Mouse (Mus musculus) spleen, postnatal 36 days (tissue): ENCODE measurements around the gene Lrrc25.
A peak's percentile ranks its signal among the peaks of the same experiment; 100 is the strongest.
"Not testable (repeated sequence)": the region's sequence is repeated elsewhere in the genome, so short reads cannot be mapped to it uniquely, and the experiment has no call there.

Experiments
- DNase-seq, 2 experiments: peaks; one replicate each; pipeline ENCODE4 v3.0.0; 2022; ENCODE audit warnings: low spot score in 2 of 2, mixed read lengths in 1 of 2

Gene Lrrc25

DNA sequence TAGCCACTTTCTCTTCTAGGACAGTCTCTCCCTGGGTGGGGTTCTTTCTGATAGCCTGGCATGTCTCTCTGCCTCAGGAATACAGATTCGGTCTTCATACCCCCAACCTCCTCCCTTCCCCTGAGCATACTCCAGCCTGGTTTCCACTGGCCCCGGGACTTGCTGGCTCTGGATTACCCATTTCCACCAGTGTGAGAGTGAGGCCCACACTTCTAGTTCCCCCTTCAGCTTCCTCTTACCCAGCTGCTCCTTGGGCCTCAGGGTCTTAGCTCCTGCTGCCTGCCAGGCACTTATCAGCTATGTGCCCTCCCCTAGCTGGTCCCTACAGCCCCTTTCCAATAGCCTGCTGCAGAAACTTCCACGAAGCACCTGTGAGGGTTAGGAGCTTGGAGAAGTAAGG, at the start of gene Lrrc25:
Gene Lrrc25, plus strand, starts transcription at position 262 of the 400 bp plus-strand sequence.
- peak; percentile 47 to 57 for DNase-seq

DNA sequence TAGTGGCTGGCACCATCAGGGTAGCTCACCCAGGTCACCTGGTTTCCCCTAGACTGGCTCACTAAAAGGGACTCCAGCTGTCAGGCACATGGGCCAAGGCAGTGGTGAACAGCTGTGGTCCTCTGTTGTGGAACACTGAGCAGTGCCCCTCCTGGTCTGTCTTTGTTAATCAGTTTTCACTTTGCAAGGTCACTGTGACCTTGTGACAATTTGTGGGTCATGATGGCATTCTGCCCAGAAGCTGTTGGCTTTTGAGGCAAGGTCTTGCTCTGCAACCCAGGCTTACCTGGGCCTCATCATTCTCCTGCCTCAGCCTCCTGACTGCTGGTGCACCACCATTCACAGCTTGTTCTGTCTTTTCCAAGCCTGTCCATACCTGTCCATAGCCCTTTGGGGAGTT, 45.6 kb upstream of the Lrrc25 start:
- DNase-seq: no peak

DNA sequence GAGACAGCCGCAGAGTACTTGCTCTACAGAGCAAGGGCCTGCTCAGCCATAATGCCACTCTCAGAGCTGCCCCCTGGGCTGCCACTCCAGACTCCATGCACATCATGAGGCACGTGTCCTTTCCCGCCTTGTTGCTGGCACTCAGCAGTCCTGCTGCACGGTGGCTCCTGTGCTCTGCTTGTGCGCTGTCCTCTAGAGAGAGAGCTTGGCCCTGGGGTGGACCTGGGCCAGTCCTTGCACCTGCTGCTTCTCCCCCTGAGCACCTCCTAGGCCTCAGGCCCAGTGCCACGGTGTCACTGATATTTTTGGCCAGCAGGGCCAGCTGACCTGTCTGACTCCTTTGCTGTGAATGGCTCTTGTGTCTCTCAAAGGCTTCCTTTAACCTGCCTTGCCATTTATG, 45.0 kb upstream of the Lrrc25 start:
- DNase-seq: no peak

DNA sequence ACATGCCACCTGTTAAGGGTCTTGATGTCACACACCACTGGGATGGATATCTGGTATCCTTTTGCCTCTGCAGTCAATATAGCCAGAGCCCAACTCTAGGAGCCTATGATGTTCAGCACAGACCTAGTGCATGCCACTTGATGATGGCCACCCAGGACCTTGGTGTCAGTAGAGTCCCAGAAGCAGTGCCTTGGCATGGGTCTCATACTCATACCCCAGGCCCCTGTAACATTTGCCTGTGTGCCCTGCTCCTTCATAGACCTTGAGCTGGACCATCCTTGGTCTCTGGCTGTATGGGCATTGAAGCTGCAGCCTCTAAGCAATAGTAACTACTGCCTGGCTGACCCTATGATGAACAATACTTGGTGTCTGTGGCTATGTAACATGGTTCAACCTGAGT, 41.7 kb upstream of the Lrrc25 start:
- DNase-seq: no peak

DNA sequence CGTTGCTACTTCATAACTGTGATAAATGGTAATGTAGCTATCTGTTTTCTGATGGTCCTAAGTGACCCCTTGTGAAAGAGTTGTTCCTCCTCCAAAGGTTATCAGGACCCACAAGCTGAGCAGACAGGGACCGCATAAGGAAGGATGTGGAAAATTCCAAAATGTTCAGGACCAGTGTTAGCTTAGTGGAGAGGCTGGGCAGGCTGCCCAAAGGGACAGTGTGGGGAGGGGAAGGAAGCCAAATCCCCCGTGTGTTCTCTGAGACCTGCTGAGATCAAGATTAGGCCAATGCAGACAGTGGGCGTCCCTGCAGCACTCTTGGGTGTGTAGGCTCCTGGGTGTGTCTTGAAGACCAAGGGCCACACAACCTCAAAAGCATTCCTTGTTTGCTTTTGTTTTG, 41.0 kb upstream of the Lrrc25 start:
- DNase-seq: no peak

DNA sequence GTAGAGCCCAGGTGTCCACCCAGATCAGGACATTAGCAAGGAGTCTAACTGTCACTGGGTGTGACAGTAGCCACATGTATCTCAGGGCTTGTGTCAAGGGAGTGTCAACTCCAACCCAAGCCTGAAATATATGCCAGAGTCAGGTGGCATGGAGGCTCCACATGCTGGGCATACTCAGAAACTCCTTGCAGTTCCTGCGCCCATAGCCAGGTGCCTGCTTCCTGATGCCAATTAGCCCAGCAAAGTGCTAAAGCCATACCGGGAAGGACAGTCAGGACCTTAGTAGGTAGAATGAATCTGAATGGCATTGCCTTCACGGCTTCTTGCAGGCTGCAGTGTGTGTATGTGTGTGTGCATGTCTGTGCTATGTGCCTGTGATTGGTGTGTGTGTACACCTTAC, 38.7 kb upstream of the Lrrc25 start:
- DNase-seq: no peak

DNA sequence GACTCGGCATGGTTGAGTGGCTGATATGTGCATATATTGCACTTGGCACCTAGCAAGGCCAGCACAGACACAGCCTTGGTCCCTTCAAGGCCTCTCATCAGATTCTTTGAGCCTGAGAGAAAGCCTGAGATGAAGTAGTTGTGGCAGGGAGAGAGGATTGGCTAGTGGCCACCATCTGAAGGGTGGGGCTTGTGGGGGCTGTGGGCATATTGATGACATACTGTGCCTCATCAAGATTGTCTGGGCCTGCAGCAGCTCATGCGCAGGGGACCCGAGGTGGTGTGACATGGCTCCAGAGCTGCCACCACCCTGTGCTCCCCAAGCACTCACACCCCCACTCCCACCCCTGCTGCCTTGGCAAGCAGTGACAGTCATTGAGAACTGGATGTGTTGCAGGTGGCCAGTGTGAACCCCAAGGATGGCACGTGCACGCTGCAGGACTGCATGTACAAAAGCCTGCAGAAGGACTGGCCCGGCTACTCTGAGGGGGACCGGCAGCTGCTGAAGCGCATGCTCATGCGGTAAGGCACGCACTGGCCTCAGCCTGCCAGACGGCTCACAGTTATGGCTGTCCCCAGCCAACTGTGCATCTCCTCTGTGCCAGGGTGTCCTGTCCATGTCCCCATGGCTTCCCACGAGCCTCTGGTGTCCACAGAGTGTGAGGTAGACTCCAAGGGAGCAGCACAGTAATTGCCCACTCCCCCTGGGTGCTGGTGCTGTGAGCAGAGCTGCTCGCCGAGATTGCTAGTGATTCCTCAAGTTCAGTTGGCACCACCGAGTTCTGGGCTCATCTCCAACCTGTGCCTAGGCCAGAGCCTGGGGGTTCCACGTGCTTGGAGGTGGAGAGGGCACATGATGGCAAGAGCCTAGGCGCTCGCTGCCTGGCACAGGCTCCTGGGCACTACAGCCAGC, 32.2 kb upstream of the Lrrc25 start:
- no peak for DNase-seq

DNA sequence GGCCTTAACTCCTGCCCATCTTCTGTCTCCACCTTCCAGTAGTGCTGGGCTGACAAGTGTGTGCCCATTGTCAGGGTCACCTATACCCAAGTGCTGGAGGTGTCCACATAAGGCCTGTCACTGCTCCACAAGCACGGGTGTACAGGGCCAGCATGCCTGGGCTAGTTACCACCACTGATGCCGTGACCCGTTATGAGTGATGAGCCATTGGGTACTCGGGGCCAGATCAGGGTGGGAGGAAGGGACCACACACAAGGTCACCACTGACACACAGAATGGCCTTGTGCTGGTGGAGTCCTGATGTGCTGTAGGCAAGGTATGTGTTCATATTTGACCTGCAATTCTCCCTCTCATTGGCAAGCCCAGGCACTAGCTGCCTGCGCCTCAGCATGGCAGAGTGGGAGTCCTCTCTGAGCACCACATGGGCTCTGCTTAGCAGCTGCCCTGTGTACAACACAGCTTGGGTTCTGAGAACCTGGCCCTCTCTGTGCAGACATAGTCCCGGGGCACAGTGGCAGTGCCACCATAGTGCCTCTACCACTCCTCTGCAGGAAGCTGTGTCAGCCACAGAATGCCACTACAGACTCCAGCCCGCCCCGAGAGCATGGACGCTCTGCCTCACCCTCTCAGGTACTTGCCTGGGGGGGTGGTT, 31.2 kb upstream of the Lrrc25 start:
- DNase-seq: no peak

DNA sequence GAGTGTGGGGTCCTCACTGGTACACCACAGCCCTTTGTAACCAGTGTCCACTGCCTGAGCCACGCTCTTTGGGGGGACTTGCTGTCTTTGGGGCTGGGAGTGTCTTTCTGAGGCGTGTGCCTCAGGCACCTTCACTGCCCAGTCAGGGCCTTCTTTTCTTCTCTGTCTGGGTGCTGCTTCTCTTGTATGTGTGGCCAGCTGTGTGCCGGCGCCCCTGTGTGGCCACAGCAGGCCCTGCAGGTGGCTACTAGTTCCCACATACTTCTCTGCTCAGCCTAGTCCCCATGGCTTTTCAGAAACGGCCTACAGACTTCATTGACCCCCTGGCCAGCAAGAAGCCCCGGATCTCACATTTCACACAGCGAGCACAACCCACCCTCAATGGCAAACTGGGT, 30.7 kb upstream of the Lrrc25 start:
- DNase-seq: peak; percentile 53 to 54

DNA sequence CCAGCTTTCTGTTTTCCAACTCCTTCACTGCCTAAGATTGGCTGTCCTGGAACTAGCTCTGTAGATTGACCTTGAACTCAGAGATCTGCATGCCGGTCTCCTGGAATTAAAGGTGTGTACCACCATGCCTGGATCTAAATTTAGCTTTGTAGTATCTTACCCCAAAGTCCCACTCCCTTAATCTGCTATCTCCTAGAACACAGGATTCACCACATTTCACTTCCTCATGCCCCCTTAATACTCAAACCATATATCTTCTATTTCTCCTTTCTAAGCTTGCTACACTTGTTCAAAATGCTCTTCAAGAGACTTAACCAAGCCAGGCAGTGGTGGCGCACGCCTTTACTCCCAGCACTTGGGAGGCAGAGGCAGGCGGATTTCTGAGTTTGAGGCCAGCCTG, 28.0 kb upstream of the Lrrc25 start:
- DNase-seq: not testable (repeated sequence)

DNA sequence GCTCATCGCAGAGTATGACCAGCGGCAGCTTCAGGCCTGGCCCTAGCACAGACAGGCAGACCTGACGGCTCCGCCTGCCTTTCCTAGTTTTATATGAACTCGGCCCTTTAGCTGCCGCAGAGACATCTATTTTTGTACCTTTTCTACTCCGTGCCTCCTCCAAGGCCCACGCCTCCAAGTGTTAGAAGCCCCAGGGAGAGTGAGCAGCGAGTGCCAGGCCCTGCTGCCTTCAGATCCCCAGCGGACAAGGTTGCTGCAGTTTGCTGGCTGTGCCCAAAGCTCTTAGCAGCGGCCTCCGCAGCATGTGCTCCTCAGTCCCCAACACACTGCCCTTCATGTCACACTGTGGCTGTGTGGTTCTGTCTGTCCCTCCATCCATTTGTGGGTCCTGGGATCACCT, 24.4 kb upstream of the Lrrc25 start:
- no peak for DNase-seq

DNA sequence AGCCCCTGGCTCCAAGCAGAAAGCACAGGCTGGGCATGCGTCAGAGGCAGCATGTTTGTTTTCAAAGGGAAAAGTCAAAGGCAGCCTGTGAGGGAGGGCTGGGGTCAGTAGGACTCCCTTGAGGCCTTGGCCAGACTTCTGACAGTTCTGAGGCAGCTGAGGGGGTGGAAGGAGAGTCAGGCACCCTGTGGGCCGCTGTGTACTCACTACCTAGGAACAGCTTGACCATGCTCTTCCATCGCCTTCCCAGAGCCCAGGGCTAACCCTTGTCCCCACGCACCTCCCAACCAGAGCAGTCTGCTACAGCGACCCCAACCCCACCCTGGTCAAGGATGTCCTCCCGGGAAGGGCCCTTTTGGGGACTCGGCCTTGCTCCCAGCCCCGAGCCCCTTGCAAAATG, 22.8 kb upstream of the Lrrc25 start:
- DNase-seq: no peak

DNA sequence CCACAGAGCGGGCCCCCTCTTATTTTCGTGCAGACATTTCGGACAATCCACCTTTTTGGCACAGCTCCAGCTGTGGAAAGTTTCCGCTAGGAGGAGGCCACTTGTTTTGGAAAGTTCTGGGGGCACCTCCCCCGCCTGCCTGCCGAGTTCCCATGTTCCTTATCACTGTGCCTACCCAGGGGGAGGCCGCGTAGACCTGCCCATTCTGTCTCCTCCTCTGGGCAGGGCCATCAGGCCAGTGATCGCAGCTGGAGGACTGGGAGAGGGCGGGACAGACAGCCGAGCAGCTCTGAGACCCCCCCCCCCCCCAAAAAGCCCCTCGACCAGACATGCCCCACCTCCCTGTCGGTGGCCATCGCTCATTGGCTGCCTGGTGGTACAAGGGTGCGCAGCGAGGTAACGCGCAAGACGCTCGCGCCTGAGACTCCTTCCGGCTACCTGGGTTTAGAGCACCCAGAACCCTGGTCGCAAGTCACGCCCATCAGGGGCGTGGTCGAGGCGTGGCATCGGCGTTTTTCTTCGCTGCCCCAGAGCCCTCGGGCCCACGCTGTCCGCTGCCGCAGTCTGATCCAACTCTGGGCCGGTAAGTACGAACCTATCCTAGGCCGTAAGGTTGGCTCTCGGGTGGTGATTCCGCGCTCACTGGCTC, 21.9 kb upstream of the Lrrc25 start, which contains the start of gene Isyna1:
Gene Isyna1, plus strand, starts transcription at position 413 of the 649 bp plus-strand sequence.
- peak; percentile 92 to 93 for DNase-seq

DNA sequence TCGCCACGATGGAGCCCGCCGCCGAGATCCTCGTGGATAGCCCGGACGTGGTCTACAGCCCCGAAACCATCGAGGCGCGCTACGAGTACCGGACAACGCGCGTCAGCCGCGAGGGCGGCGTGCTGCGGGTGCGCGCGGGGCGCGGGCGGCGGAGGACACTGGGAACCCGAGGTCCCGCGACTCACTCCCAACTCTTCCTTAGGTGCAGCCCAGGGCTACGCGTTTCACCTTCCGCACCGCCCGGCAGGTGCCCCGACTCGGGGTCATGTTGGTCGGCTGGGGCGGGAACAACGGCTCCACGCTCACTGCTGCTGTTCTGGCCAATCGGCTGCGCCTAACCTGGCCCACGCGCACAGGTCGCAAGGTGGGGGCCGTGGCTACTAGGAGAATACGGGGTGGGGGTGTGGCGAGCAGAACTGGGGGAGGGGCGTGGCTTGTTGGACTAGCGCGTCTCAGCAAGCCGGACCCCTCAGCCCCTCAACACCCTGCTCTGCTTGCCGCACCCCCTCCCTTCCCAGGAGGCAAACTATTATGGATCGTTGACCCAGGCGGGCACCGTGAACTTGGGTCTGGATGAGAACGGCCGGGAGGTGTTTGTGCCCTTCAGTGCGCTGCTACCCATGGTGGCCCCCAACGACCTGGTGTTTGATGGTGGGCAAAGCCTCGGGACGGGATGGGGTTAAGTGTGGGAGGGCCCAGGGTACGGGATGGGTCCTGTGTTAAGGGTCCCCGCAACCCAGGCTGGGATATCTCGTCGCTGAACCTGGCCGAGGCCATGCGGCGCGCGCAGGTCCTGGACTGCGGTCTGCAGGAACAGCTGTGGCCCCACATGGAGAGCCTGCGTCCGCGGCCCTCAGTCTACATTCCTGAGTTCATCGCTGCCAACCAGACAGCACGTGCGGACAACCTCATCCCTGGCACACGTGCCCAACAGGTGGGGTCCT, 21.1 kb upstream of the Lrrc25 start:
- peak; percentile 44 to 46 for DNase-seq

DNA sequence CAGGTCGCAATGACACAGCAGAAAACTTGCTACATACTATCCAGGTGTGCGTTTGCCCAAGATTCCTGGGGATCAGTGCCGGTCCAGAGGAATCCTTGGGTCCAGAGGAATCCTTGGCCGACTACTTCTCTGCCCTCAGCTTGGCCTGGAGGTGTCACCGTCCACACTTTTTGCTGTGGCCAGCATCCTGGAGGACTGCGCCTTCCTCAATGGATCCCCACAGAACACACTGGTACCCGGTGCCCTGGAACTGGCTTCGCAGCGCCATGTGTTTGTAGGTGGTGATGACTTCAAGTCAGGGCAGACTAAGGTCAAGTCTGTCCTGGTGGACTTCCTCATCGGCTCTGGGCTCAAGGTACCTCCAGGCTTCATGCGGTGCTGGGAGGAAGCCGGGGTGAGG, 20.1 kb upstream of the Lrrc25 start:
- DNase-seq: no peak

DNA sequence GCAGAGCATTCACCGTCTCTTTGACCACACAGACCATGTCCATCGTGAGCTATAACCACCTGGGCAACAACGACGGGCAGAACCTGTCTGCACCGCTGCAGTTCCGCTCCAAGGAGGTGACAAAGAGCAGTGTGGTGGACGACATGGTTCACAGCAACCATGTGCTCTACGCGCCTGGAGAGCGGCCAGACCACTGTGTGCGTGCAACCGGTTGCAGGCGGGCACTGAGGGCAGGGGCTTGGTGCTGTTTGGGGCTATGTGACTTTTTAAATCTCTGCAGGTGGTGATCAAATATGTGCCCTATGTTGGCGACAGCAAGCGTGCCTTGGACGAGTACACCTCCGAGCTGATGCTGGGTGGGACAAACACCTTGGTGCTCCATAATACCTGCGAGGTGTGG, 19.7 kb upstream of the Lrrc25 start:
- DNase-seq: no peak

DNA sequence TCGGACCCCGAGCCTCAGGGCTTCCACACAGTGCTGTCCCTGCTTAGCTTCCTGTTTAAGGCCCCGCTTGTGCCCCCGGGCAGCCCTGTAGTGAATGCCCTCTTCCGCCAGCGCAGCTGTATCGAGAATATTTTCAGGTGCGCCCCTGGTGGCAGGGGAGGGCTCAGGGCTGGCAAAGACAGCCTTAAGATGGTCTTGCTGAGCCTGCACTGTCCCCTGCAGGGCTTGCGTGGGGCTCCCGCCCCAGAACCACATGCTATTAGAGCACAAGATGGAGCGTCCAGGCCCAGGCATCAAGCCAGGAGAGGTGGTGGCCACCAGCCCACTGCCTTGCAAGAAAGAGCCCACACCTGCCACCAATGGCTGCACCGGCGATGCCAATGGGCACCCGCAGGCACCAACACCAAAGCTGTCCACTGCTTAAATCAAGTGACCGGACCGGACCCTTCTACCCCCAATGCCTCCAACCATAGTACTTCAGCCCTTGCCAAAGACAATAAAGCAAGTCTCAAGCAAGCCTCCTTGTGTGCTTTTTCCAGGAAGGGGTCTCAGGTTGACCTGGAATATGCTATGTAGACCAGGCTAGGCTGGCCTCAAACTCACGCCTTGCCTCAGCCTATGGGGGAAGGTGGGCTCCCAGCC, 19.1 kb upstream of the Lrrc25 start:
- peak; percentile 43 to 58 for DNase-seq

DNA sequence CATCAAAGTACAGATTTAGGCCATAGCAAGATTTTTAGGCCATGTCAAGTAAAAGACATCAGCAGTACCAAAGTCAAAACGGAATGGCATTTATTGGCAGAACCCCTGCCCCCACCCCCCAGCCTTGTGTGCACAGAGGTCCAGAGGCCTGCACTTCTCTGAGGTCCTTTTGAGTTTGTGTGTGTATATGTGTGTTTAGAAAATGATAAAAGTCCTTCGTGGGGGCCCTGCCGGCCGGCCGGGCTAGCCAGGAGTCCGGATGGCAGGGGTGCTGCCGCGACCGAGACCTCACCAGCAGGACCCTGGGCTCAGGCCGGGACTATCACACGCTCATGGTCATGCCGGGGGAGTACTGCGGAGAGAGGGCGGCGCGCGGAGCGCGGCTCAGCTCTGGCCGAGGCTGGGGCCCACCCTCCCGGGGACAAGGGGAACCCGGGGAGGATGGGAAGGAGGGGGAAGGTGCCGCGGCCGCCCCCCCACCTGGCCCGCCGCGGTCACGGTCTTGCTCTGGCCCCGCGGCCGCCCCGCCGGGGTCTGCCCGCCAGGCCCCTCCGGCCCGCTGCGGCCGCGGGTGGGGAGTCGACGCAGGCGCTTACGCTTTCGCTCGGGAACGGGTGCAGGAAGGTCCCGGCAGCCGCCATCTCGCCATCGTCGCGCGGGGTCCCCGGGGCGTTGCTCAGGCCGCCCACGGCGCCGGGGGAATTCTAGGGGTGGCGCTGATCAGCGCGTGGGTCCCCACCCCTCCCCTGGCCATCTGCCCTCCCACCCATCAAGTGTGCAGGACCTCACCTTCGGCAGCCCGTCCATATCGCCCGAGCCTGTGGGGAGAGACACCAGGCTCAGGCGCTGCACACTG, 18.3 kb upstream of the Lrrc25 start:
- DNase-seq: no peak

DNA sequence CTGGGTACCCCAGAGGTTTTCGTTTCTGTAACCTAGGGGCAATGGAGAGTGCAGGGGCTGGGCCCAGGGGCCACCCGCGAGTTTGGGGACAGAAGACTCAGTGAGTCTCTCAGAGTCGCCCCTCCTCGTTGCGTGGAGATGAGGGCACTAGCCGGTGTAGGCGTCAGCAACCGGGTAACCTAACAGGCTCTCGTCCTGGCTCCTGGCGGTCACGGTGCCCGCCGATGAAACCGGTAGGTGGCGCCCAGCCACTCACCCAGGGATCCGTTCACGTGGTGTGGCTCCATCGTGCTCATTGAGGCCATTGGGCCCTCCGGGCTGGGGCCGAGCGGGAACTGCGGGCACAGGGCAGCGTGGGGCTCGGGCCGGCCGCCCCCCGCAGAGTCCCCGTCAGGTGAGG, 17.7 kb upstream of the Lrrc25 start:
- no peak for DNase-seq

DNA sequence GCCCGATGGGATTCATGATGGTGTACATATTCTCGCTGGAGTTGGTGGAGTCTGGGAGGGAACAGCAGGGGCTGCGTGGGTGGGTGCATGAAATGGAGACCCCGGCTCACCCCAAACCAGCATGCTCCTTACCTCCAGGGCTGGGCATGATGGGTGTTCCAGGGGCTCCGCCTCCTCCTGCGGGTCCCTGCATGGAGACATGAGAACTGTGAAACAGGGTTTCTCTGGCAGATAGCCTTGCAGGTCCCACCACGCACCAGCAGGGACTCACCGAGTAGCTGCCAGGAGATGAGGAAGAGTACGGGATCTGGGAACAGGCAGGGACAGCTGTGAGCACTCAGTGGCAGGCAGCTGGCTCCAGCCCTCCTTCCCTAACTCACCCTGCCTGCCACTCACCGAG, 17.2 kb upstream of the Lrrc25 start:
- DNase-seq: no peak
